Mouse (Mus musculus): ENCODE data around the gene Sdk1.

DNA sequence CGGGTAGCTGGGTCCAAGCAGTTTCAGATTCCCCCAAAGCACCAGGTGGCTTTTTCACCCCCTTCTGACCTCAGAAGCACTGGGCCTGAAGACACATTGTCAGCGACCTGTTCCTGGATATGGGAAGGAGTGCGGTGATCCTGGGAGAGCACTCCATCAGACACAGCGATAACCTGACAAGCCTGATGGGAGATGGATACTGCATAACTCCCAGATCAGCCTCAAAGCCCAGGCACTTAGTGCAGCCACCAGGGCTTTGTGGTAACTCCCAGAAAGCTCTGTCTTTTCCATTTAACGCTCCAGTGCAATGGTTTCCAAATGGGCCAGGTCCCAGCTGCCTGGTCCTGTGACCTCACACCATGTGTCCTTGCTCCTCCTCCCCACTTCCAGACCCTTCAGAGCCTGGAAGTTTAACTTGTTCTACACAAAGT is 886.9 kb downstream of the Sdk1 start:
- TF ChIP-seq POLR2A (IDR thresholded peaks at IDR 0.05; ENCODE audit: borderline replicate concordance, low read depth, low read length) (no peak), CTCF (IDR thresholded peaks at IDR 0.05; ENCODE audit: low read depth, low read length) (no peak)

Data from bone marrow macrophage, adult 2 months (primary cell).